Mouse (Mus musculus) erythroblast, embryonic 14.5 days (primary cell): ENCODE results near the gene Slc47a2. TPM values are rescaled to one million over a fixed set of nuclear protein-coding genes. Genes with fewer than 3 reads are reported as not detected.

Source experiments
- H3K27me3 ChIP-seq: 2 replicates; pipeline ENCODE4 v1.6.1; 2012; ENCODE audit warnings: inconsistent platforms; ENCODE audit not compliant: control insufficient read depth
- H3K36me3 ChIP-seq: 2 replicates; pipeline ENCODE4 v1.6.1; 2012; ENCODE audit warnings: mild to moderate bottlenecking, inconsistent platforms; ENCODE audit not compliant: control insufficient read depth
- H3K4me1 ChIP-seq: 2 replicates; pipeline ENCODE4 v1.6.1; 2012; ENCODE audit warnings: inconsistent platforms; ENCODE audit not compliant: control insufficient read depth
- H3K4me3 ChIP-seq: replicated peaks from 2 replicates; pipeline ENCODE3; 2012; ENCODE audit warnings: moderate library complexity, mild to moderate bottlenecking, inconsistent platforms
- H3K9me3 ChIP-seq: 2 replicates; pipeline ENCODE4 v1.6.1; 2012; ENCODE audit warnings: low read length, inconsistent platforms, mixed read lengths; ENCODE audit not compliant: control insufficient read depth
- GATA1 ChIP-seq: IDR thresholded peaks from 2 replicates; pipeline ENCODE4 v1.6.1; 2012; ENCODE audit warnings: low read length, inconsistent platforms, mixed read lengths
- TAL1 ChIP-seq: IDR thresholded peaks from 3 replicates; pipeline ENCODE4 v1.6.1; 2012; ENCODE audit warnings: low read length, inconsistent platforms, mixed read lengths
- polyA plus RNA-seq: library from polyadenylated mRNA; stranded (reverse); fragments of >175 nt; gene quantifications from 2 replicates; pipeline ENCODE4 v1.2.3, GENCODE M21; 2012

Slc47a2 gene
- polyA plus RNA-seq, 1 experiment = not detected

GRCm38 (mm10) chr11:61366517-61367273, 24.0 kb upstream of the Slc47a2 start:
- TF ChIP-seq GATA1 (no peak), TAL1 (no peak)
- Histone ChIP-seq H3K4me1 (no peaks in the 10 kb centered on the region), H3K27me3 (no peaks in the 10 kb centered on the region), H3K4me3 (no peak overlapping the region), H3K36me3 (no peaks in the 10 kb centered on the region; the same call in 1 of the 2 replicates), H3K9me3 (no peaks in the 10 kb centered on the region)

GRCm38 (mm10) chr11:61365938-61366337, 23.3 kb upstream of the Slc47a2 start:
- no peak overlapping the region for H3K4me3 ChIP-seq
- TF ChIP-seq GATA1 = no peak
- TF ChIP-seq TAL1 = no peak
- H3K4me1 ChIP-seq = no peaks in the 10 kb centered on the region
- no peaks in the 10 kb centered on the region for H3K27me3 ChIP-seq
- H3K9me3 ChIP-seq = no peaks in the 10 kb centered on the region
- no peaks in the 10 kb centered on the region; the same call in 1 of the 2 replicates for H3K36me3 ChIP-seq

- Histone ChIP-seq H3K4me3 (no peak overlapping the region), H3K36me3 (no peaks in the 10 kb centered on the region), H3K27me3 (no peaks in the 10 kb centered on the region), H3K4me1 (no peaks in the 10 kb centered on the region), H3K9me3 (no peaks in the 10 kb centered on the region)
- no peak for TF ChIP-seq GATA1
- no peak for TF ChIP-seq TAL1
Measured at GRCm38 (mm10) chr11:61364096-61364495, 21.4 kb upstream of the Slc47a2 start.

GRCm38 (mm10) chr11:61361515-61362190, 19.0 kb upstream of the Slc47a2 start:
- no peaks in the 10 kb centered on the region for H3K27me3 ChIP-seq
- no peak overlapping the region for H3K4me3 ChIP-seq
- no peaks in the 10 kb centered on the region; the same call in 1 of the 2 replicates for H3K36me3 ChIP-seq
- no peak for TF ChIP-seq GATA1
- TF ChIP-seq TAL1 = no peak
- no peaks in the 10 kb centered on the region for H3K9me3 ChIP-seq
- no peaks in the 10 kb centered on the region for H3K4me1 ChIP-seq

GRCm38 (mm10) chr11:61356600-61356999, 13.9 kb upstream of the Slc47a2 start:
- Histone ChIP-seq H3K4me3 (no peak overlapping the region), H3K4me1 (no peaks in the 10 kb centered on the region), H3K36me3 (no peaks in the 10 kb centered on the region; the same call in 1 of the 2 replicates), H3K9me3 (no peaks in the 10 kb centered on the region), H3K27me3 (no peaks in the 10 kb centered on the region)
- TF ChIP-seq GATA1 (no peak), TAL1 (no peak)

- H3K36me3 ChIP-seq = no peaks in the 10 kb centered on the region; the same call in 1 of the 2 replicates
- H3K4me1 ChIP-seq = no peaks in the 10 kb centered on the region
- H3K4me3 ChIP-seq = no peak overlapping the region
- no peaks in the 10 kb centered on the region for H3K27me3 ChIP-seq
- TF ChIP-seq TAL1 = no peak
- no peak for TF ChIP-seq GATA1
- no peaks in the 10 kb centered on the region for H3K9me3 ChIP-seq
Measured at GRCm38 (mm10) chr11:61356111-61356510, 13.5 kb upstream of the Slc47a2 start.

GRCm38 (mm10) chr11:61355351-61355750, 12.7 kb upstream of the Slc47a2 start:
- H3K4me3 ChIP-seq = no peak overlapping the region
- H3K4me1 ChIP-seq = no peaks in the 10 kb centered on the region
- TF ChIP-seq TAL1 = no peak
- no peak for TF ChIP-seq GATA1
- no peaks in the 10 kb centered on the region; the same call in 1 of the 2 replicates for H3K36me3 ChIP-seq
- H3K9me3 ChIP-seq = no peaks in the 10 kb centered on the region
- H3K27me3 ChIP-seq = no peaks in the 10 kb centered on the region

GRCm38 (mm10) chr11:61354346-61354745, 11.7 kb upstream of the Slc47a2 start:
- no peaks in the 10 kb centered on the region for H3K4me1 ChIP-seq
- H3K9me3 ChIP-seq = no peaks in the 10 kb centered on the region
- no peaks in the 10 kb centered on the region; the same call in 1 of the 2 replicates for H3K36me3 ChIP-seq
- no peak for TF ChIP-seq TAL1
- no peak for TF ChIP-seq GATA1
- H3K27me3 ChIP-seq = no peaks in the 10 kb centered on the region; the same call in 1 of the 2 replicates
- H3K4me3 ChIP-seq = no peak overlapping the region

- no peaks in the 10 kb centered on the region for H3K9me3 ChIP-seq
- H3K4me3 ChIP-seq = no peak overlapping the region
- H3K27me3 ChIP-seq = no peaks in the 10 kb centered on the region; the same call in 1 of the 2 replicates
- H3K36me3 ChIP-seq = no peaks in the 10 kb centered on the region; the same call in 1 of the 2 replicates
- TF ChIP-seq TAL1 (no peak), GATA1 (no peak)
- no peaks in the 10 kb centered on the region for H3K4me1 ChIP-seq
Measured at GRCm38 (mm10) chr11:61353038-61353437, 10.4 kb upstream of the Slc47a2 start.

- H3K27me3 ChIP-seq = no peaks in the 10 kb centered on the region; the same call in 1 of the 2 replicates
- no peaks in the 10 kb centered on the region for H3K9me3 ChIP-seq
- TF ChIP-seq TAL1 = no peak
- TF ChIP-seq GATA1 = no peak
- H3K36me3 ChIP-seq = no peaks in the 10 kb centered on the region
- no peaks in the 10 kb centered on the region for H3K4me1 ChIP-seq
- H3K4me3 ChIP-seq = no peak overlapping the region
Measured at GRCm38 (mm10) chr11:61352138-61352651, 9.5 kb upstream of the Slc47a2 start.
